Mouse (Mus musculus) gastrocnemius, postnatal 14 days (tissue): Measurements from ENCODE around the gene Psmd8. TPM values are rescaled to one million over a fixed set of nuclear protein-coding genes. Genes with fewer than 3 reads are reported as not detected.
"Not testable (repeated sequence)": the region's sequence is repeated elsewhere in the genome, so short reads cannot be mapped to it uniquely, and the experiment has no call there.

ENCODE experiments used
- DNase-seq: peaks from one replicate; pipeline ENCODE4 v3.0.0; 2021; ENCODE audit warnings: mixed read lengths
- intact Hi-C: fragments of 180-260 bp; cut with DNase I; formaldehyde crosslinking; loops from one replicate; pipeline ENCODE4 v1.15.1; 2025; ENCODE audit warnings: low total_unique reads
- total RNA-seq, 2 experiments: library from RNA; stranded (reverse); gene quantifications; 2 replicates each; pipeline ENCODE4 v1.2.3; 2021

Gene Psmd8
- total RNA-seq, 2 experiments from 2014 or later, result 171 to 188 TPM

- intact Hi-C loops, result no loop called here
- DNase-seq, result no peak
Measured at GRCm38 (mm10) chr7:29146625-29147367, 33.7 kb downstream of the Psmd8 start.

- no peak for DNase-seq
- intact Hi-C loops, result no loop called here
Measured at GRCm38 (mm10) chr7:29144006-29144405, 36.5 kb downstream of the Psmd8 start.

- DNase-seq, result no peak
- intact Hi-C loops, result no loop called here
Measured at GRCm38 (mm10) chr7:29141416-29141815, 39.1 kb downstream of the Psmd8 start.

- not testable (repeated sequence) for DNase-seq
Measured at GRCm38 (mm10) chr7:29139237-29139636, 41.3 kb downstream of the Psmd8 start.

GRCm38 (mm10) chr7:29137429-29137828, 43.1 kb downstream of the Psmd8 start:
- DNase-seq, result no peak
- intact Hi-C loops, result no loop called here

More at GRCm38 (mm10) chr7:29139237-29139636, 41.3 kb downstream of the Psmd8 start:
- intact Hi-C loops, result not testable (repeated sequence)

- peak; percentile 19 for DNase-seq
- intact Hi-C loops, result loop anchor here (5.0 kb wide), 2 partner anchors 97 to 162 kb away; partner anchors contain the start of gene Kcnk6
Measured at GRCm38 (mm10) chr7:29134693-29135386, 45.7 kb downstream of the Psmd8 start, which contains the start of gene Rasgrp4. TSS of gene Rasgrp4 (plus strand) at chr7:29134851.

- no peak for DNase-seq
- intact Hi-C loops, result loop anchor here (5.0 kb wide), 2 partner anchors 98 to 163 kb away; partner anchors contain the start of gene Kcnk6
Measured at GRCm38 (mm10) chr7:29134230-29134629, 46.3 kb downstream of the Psmd8 start.

- no peak for DNase-seq
- intact Hi-C loops, result no loop called here
Measured at GRCm38 (mm10) chr7:29128725-29129124, 51.8 kb downstream of the Psmd8 start.

GRCm38 (mm10) chr7:29126173-29126915, 54.2 kb downstream of the Psmd8 start:
- intact Hi-C loops, result no loop called here
- DNase-seq, result peak; percentile 53

GRCm38 (mm10) chr7:29124970-29125369, 55.5 kb downstream of the Psmd8 start, which contains the start of gene Ryr1:
TSS of gene Ryr1 (minus strand) at chr7:29125179.
- peak; percentile 86 for DNase-seq
- intact Hi-C loops, result no loop called here

Other genes starting within 250 kb of the Psmd8 start
- 10 to 100 TPM; 68.1 to 85.9 TPM for gene Actn4, start 218.4 kb downstream of the Psmd8 start, total RNA-seq
- 100 to 1,000 TPM; 142 to 147 TPM for gene Eif3k, start 198.8 kb downstream of the Psmd8 start, total RNA-seq
- 1 to 10 TPM in 1 of 2 experiments, under 1 TPM in 1; 0.71 to 1.2 TPM for gene Map4k1, start 198.7 kb downstream of the Psmd8 start, total RNA-seq
- gene Ryr1, start 55.5 kb downstream of the Psmd8 start, total RNA-seq, result 100 to 1,000 TPM; 746 to 901 TPM
- gene Rasgrp4, start 45.9 kb downstream of the Psmd8 start, total RNA-seq, result under 1 TPM; 0.73 to 0.82 TPM
- 10 to 100 TPM; 12.3 to 13.0 TPM for gene Fam98c, start 24.5 kb downstream of the Psmd8 start, total RNA-seq
- under 1 TPM; 0.35 to 0.38 TPM for gene Ggn, start 10.5 kb downstream of the Psmd8 start, total RNA-seq
- gene Spred3, start 10.3 kb downstream of the Psmd8 start, total RNA-seq, result 1 to 10 TPM in 1 of 2 experiments, under 1 TPM in 1; 0.78 to 1.8 TPM
- under 1 TPM in 1 of 2 experiments, not detected in 1; 0.25 TPM for gene Catsperg1, start 33.3 kb upstream of the Psmd8 start, total RNA-seq
- gene Kcnk6, start 51.8 kb upstream of the Psmd8 start, total RNA-seq, result 1 to 10 TPM; 2.2 to 2.6 TPM
- gene Yif1b, start 57.6 kb upstream of the Psmd8 start, total RNA-seq, result 10 to 100 TPM; 49.4 to 56.8 TPM
- gene 2200002D01Rik, start 67.8 kb upstream of the Psmd8 start, total RNA-seq, result 1 to 10 TPM in 1 of 2 experiments, under 1 TPM in 1; 0.59 to 1.2 TPM
- gene Spint2, start 101.2 kb upstream of the Psmd8 start, total RNA-seq, result 1 to 10 TPM; 5.5 to 6.4 TPM
- gene Ppp1r14a, start 108.6 kb upstream of the Psmd8 start, total RNA-seq, result 10 to 100 TPM in 1 of 2 experiments, 1 to 10 TPM in 1; 9.4 to 11.6 TPM
- gene Dpf1, start 123.2 kb upstream of the Psmd8 start, total RNA-seq, result 1 to 10 TPM; 2.7 to 4.5 TPM